Mouse (Mus musculus): ENCODE measurements around the gene Fgfbp1. TPM values are rescaled to one million over a fixed set of nuclear protein-coding genes. Genes with fewer than 3 reads are reported as not detected.

Gene Fgfbp1
- polyA plus RNA-seq, 1 experiment = not detected

DNA sequence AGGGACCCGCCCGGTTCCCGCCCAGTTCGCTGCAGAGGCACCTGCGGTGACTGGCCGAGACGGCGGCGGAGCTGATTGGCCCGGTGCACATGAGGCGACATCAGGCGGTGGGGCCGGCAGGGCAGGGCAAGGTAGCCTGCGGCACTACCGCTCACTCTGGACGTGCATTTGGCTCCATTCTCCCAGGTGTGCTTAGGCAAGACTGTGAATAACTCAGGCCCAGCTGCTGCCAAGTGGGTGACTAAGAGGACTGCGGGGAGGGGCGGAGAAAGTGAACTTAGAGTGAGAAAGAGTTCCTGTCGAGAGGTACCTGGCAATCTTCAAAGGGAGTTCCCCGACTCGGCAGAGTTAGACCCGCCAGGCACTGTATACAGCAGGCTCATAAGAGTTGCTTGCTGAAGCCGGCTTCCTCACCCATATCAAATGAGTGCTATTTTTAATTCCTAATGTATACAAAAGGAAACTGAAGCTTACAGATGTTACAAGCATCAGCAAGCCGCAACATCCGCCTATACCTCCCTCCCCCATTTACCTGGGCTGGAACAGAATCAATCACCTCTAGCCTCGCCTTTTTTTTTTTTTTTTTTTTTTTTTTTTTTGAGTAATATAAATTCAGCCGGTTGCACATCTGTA, 33.4 kb downstream of the Fgfbp1 start:
- Histone ChIP-seq H3K27ac (ENCODE audit: insufficient read depth, low read length) (peak overlapping the region; percentile 88), H3K4me3 (ENCODE audit: insufficient read depth, low read length) (0 out of 2 replicates have a peak overlapping the region, but pooled peaks have one; percentile 2), H3K4me1 (ENCODE audit: control insufficient read depth, insufficient read depth, low read length) (peaks cover 3% of the 10 kb centered on the region; the same call in 1 of the 2 replicates)
- TF ChIP-seq POLR2A (IDR thresholded peaks at IDR 0.05; ENCODE audit: low read depth, low read length) (no peak), CTCF (IDR thresholded peaks at IDR 0.05; ENCODE audit: borderline replicate concordance, insufficient read depth, low read length) (no peak)

DNA sequence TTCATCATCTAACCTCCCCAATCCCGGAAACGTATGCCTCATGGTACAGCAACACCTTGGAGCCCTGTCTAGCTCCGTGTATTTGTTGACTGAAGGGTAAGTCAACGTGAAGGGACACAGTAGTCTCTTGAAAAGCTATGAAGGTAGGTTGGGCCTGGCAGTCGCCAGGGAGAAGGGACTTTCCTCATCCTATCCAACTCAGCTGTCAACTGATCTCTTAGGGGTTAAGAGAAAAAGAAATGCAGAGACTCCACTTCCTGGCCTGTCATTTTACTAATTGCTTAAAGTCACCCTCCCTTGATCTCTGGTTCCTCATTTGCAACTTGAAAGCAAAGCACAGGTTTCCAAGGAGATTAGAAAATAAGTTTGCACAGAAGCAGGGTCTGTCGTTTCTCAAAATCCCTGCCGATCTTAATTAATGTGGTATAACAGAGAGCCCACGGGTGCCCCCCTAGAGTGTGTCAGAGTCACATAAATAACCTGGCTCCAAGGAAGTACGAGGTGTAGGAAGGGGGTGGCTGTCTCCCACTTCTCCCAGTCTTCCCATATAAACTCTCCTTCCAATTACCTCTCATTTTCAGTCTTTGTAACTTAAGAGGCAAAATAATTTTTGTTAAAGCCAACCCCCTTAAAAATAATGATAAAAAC, 34.1 kb downstream of the Fgfbp1 start:
- TF ChIP-seq POLR2A (IDR thresholded peaks at IDR 0.05; ENCODE audit: low read depth, low read length) (no peak), CTCF (IDR thresholded peaks at IDR 0.05; ENCODE audit: borderline replicate concordance, insufficient read depth, low read length) (no peak)
- Histone ChIP-seq H3K4me3 (ENCODE audit: insufficient read depth, low read length) (no peak overlapping the region), H3K27ac (ENCODE audit: insufficient read depth, low read length) (no peak overlapping the region), H3K4me1 (ENCODE audit: control insufficient read depth, insufficient read depth, low read length) (0 out of 2 replicates have a peak, but pooled peaks cover 3% of the 10 kb centered on the region)

DNA sequence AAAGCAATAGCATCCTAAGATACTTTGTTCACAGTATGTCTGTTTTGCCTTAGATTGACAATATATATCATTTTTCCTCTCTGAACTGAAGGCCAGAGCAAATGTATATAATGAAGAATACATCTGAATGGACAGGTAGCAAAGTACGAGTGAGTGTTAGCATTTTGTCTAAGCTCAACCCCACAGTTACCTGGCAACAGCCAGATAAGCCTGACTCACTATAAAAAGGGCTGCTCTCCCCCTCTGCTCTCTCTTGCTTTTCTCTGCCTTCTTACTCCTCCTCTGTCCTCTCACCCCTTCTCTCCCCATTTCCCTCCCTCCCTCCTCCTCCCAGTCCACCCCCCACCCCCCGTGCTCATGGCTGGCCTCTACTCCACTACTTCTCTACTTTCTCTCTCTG, 48.3 kb downstream of the Fgfbp1 start:
- H3K4me1 ChIP-seq (ENCODE audit: control insufficient read depth, insufficient read depth, low read length) = no peaks in the 10 kb centered on the region
- H3K4me3 ChIP-seq (ENCODE audit: insufficient read depth, low read length) = no peak overlapping the region
- TF ChIP-seq POLR2A (IDR thresholded peaks at IDR 0.05; ENCODE audit: low read depth, low read length) (no peak), CTCF (IDR thresholded peaks at IDR 0.05; ENCODE audit: borderline replicate concordance, insufficient read depth, low read length) (no peak)
- H3K27ac ChIP-seq (ENCODE audit: insufficient read depth, low read length) = no peak overlapping the region

Other genes starting within 250 kb of the Fgfbp1 start
- 0.30 and 0.33 TPM in 2 replicates for gene Bst1, start 162.9 kb downstream of the Fgfbp1 start, polyA plus RNA-seq (2011; ENCODE audit: insufficient read length, low read depth, missing spikeins)
- gene Fbxl5, start 160.1 kb downstream of the Fgfbp1 start, polyA plus RNA-seq (2011; ENCODE audit: insufficient read length, low read depth, missing spikeins) = 38.0 and 41.8 TPM in 2 replicates
- gene Cd38, start 113.2 kb downstream of the Fgfbp1 start, polyA plus RNA-seq (2011; ENCODE audit: insufficient read length, low read depth, missing spikeins) = 6.3 and 7.9 TPM in 2 replicates
- not detected in 2 replicates for gene Gm7879, start 68.6 kb downstream of the Fgfbp1 start, polyA plus RNA-seq (2011; ENCODE audit: insufficient read length, low read depth, missing spikeins)
- 0.53 and 3.5 TPM in 2 replicates for gene Prom1, start 120.3 kb upstream of the Fgfbp1 start, polyA plus RNA-seq (2011; ENCODE audit: insufficient read length, low read depth, missing spikeins)
- gene Tapt1, start 244.8 kb upstream of the Fgfbp1 start, polyA plus RNA-seq (2011; ENCODE audit: insufficient read length, low read depth, missing spikeins) = 36.2 and 41.1 TPM in 2 replicates